Mouse (Mus musculus): ENCODE data around the gene Higd1a. TPM values are rescaled to one million over a fixed set of nuclear protein-coding genes. Genes with fewer than 3 reads are reported as not detected.
A peak's percentile ranks its signal among the peaks of the same experiment; 100 is the strongest.

The Higd1a gene
- polyA plus RNA-seq, 1 experiment from 2014 or later: 150 TPM

DNA sequence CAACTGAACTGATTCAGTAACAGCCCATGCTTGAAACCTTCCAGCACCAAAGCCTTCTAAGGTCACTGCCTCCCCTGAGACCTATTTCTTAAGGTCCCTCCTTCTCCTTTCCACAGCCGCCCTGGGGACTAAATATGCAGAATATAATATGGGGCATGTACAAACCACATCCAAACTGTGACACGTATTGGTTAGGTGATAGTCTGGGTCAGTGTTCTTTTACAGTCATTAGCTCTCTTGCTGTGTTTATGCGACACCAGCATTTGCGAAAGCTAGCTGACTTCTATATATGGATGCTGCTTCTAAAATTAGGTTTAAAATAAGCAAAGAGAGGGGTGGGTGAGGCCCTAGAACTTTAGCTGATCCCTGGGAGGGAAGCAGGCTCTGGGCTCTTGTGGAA, 38.7 kb upstream of the Higd1a start:
- Histone ChIP-seq H3K4me3 (no peak overlapping the region), H3K4me2 (no peak overlapping the region), H3K27me3 (no peaks in the 10 kb centered on the region), H3K27ac (replicated peaks) (no peak overlapping the region), H3K9me3 (no peaks in the 10 kb centered on the region), H3K4me1 (replicated peaks) (no peaks in the 10 kb centered on the region), H3K36me3 (no peaks in the 10 kb centered on the region), H3K9ac (no peak overlapping the region)
- 86% methylated on average over 4 of the region's 4 CpGs for WGBS
- no peak for ATAC-seq (ENCODE audit: low read depth)

DNA sequence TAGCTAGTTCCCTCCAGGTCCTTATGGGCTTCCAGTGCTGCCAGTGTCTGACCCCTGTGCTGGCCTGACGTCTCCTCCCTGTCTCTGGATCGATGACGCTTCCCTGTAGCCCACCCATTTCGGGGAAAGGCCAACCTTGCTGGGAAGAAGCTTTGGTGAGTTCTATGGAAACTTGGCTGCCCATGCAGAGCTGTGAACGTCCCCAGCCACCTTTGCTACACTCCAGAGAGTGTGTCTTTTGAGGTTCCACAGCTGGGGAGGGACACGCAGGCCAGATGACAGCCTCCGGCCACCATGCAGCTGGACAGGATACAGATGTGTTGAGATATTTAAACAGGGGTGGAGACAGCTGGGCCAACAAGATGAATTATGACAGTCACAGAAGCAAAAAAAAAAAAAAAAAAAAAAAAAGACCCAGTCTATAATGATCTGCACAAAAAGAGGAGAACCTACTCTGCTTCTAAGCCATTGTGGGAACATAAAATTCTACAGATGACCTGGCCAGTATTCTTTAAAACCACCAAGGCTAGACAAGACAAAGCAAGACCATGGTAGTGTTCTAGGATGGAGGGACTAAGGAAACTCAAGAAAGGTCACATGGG, 37.3 kb upstream of the Higd1a start:
- H3K4me3 ChIP-seq: no peak overlapping the region
- H3K9me3 ChIP-seq: no peaks in the 10 kb centered on the region
- no peaks in the 10 kb centered on the region for H3K27me3 ChIP-seq
- H3K4me2 ChIP-seq: no peak overlapping the region
- no peak overlapping the region for H3K9ac ChIP-seq
- no peak for ATAC-seq (ENCODE audit: low read depth)
- H3K4me1 ChIP-seq (replicated peaks): peaks cover 3% of the 10 kb centered on the region; the same call in 1 of the 2 replicates
- no peak overlapping the region for H3K27ac ChIP-seq (replicated peaks)
- H3K36me3 ChIP-seq: no peaks in the 10 kb centered on the region
- 72% methylated on average over 7 of the region's 7 CpGs for WGBS

DNA sequence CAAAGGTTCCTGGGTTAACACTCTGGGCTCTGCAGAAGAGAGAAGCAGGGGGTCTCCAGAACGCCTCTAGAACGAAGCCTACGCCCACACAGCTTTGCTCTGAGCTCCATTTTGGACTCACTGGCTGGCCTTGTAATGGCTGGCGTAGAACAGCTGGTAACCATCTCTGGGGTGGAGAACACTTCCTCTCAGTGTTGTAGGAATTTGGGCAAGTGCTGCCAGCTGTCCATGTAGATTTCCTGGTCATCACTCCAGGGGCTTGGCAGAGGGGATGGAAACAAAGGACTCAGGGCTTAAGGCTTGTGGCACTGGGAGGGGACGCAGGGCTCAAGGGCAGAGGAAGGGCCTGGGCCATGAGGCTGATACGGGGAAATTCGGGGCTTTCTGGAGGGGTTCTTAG, 36.3 kb upstream of the Higd1a start:
- WGBS: 86% methylated on average over 7 of the region's 7 CpGs
- H3K4me3 ChIP-seq: no peak overlapping the region
- H3K9me3 ChIP-seq: no peaks in the 10 kb centered on the region
- no peaks in the 10 kb centered on the region for H3K36me3 ChIP-seq
- H3K27me3 ChIP-seq: no peaks in the 10 kb centered on the region
- ATAC-seq (ENCODE audit: low read depth): no peak
- no peak overlapping the region for H3K27ac ChIP-seq (replicated peaks)
- H3K4me2 ChIP-seq: no peak overlapping the region
- peaks cover 6% of the 10 kb centered on the region; the same call in 1 of the 2 replicates for H3K4me1 ChIP-seq (replicated peaks)
- H3K9ac ChIP-seq: no peak overlapping the region

DNA sequence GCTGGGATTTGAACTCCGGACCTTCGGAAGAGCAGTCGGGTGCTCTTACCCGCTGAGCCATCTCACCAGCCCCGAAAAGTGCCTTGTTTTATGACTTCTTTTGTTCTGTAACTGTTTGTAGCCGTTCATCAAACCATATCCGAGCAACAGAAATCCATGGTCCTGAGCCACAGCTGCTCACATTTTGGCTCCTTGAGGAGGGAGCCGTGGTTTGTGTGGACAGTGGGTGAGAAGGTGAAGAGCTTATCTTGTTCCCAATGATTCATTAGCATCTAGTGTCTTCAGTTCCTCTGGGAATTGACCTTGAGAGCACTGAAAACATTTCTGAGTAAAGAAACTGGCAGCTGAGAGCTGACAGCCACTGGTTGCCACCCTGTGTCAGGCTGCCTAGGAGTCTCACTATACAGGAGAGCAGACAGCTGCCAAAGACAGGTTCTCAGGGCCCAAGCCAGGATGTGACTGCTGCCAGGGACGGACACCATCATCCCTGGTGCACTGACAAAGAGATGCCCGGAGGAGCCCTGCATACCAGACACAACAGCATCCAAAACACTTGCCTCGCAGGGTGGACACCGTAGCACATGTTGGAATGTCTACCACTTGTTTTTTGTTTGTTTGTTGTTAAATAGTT, 34.0 kb upstream of the Higd1a start:
- WGBS: 81% methylated on average over 12 of the region's 12 CpGs
- Histone ChIP-seq H3K27me3 (no peaks in the 10 kb centered on the region), H3K27ac (replicated peaks) (no peak overlapping the region), H3K36me3 (no peaks in the 10 kb centered on the region), H3K9ac (no peak overlapping the region), H3K4me3 (no peak overlapping the region), H3K4me2 (no peak overlapping the region), H3K9me3 (no peaks in the 10 kb centered on the region), H3K4me1 (replicated peaks) (peaks cover 6% of the 10 kb centered on the region; the same call in 1 of the 2 replicates)
- no peak for ATAC-seq (ENCODE audit: low read depth)

GRCm38 (mm10) chr9:121891301-121891700, 33.1 kb upstream of the Higd1a start:
- H3K4me3 ChIP-seq: no peak overlapping the region
- no peaks in the 10 kb centered on the region for H3K9me3 ChIP-seq
- WGBS: 90% methylated on average over 9 of the region's 9 CpGs
- no peaks in the 10 kb centered on the region for H3K27me3 ChIP-seq
- ATAC-seq (ENCODE audit: low read depth): no peak
- no peak overlapping the region for H3K27ac ChIP-seq (replicated peaks)
- H3K36me3 ChIP-seq: no peaks in the 10 kb centered on the region
- no peak overlapping the region for H3K9ac ChIP-seq
- H3K4me2 ChIP-seq: no peak overlapping the region
- H3K4me1 ChIP-seq (replicated peaks): peaks cover 6% of the 10 kb centered on the region; the same call in 1 of the 2 replicates

- Histone ChIP-seq H3K4me3 (no peak overlapping the region), H3K27me3 (no peaks in the 10 kb centered on the region), H3K9ac (peak overlapping the region; percentile 34; the same call in 1 of the 2 replicates), H3K27ac (replicated peaks) (no peak overlapping the region), H3K36me3 (no peaks in the 10 kb centered on the region), H3K4me2 (peak overlapping the region; percentile 18; the same call in 1 of the 2 replicates), H3K9me3 (no peaks in the 10 kb centered on the region), H3K4me1 (replicated peaks) (peaks cover 6% of the 10 kb centered on the region; the same call in 1 of the 2 replicates)
- 45% methylated on average over 18 of the region's 18 CpGs for WGBS
- no peak for ATAC-seq (ENCODE audit: low read depth)
Observed at GRCm38 (mm10) chr9:121890441-121890941, 32.3 kb upstream of the Higd1a start.

GRCm38 (mm10) chr9:121889927-121890440, 31.8 kb upstream of the Higd1a start:
- Histone ChIP-seq H3K27ac (replicated peaks) (no peak overlapping the region), H3K9me3 (no peaks in the 10 kb centered on the region), H3K4me2 (no peak overlapping the region), H3K36me3 (no peaks in the 10 kb centered on the region), H3K4me3 (no peak overlapping the region), H3K9ac (0 out of 2 replicates have a peak overlapping the region, but pooled peaks have one; percentile 34), H3K4me1 (replicated peaks) (peaks cover 6% of the 10 kb centered on the region; the same call in 1 of the 2 replicates), H3K27me3 (no peaks in the 10 kb centered on the region)
- ATAC-seq (ENCODE audit: low read depth): no peak
- WGBS: 82% methylated on average over 4 of the region's 4 CpGs

DNA sequence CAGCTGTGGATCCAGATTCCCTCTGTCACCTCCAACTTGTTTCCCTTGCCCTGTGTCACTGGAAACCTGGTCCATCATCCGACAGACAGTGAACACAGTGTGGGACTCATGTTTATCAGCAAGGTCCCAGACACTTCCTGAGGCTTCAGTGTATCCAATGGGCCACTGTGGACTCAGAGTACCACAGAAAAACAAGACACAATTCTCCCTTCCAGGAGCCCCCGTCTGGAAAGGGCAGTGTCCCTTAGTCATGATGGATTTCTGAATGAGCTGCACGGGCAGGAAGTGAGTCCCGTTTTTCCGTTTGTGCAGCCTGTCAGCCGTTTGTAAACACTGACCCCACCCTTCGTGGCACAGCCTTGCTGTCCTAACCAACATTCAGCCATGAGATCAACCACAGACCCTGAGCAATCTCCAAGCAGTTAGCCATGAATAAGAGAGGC, 23.9 kb upstream of the Higd1a start:
- Histone ChIP-seq H3K27ac (replicated peaks) (no peak overlapping the region), H3K36me3 (no peaks in the 10 kb centered on the region), H3K4me2 (no peak overlapping the region), H3K4me3 (no peak overlapping the region), H3K9me3 (no peaks in the 10 kb centered on the region), H3K9ac (no peak overlapping the region), H3K4me1 (replicated peaks) (no peaks in the 10 kb centered on the region; the same call in 1 of the 2 replicates), H3K27me3 (no peaks in the 10 kb centered on the region)
- ATAC-seq (ENCODE audit: low read depth): no peak
- 79% methylated on average over 7 of the region's 7 CpGs for WGBS

GRCm38 (mm10) chr9:121881301-121881700, 23.1 kb upstream of the Higd1a start:
- peaks cover 7% of the 10 kb centered on the region for H3K27me3 ChIP-seq
- no peak overlapping the region for H3K27ac ChIP-seq (replicated peaks)
- no peak for ATAC-seq (ENCODE audit: low read depth)
- H3K9me3 ChIP-seq: no peaks in the 10 kb centered on the region
- H3K36me3 ChIP-seq: no peaks in the 10 kb centered on the region
- 82% methylated on average over 6 of the region's 6 CpGs for WGBS
- no peak overlapping the region for H3K9ac ChIP-seq
- no peak overlapping the region for H3K4me2 ChIP-seq
- peaks cover 3% of the 10 kb centered on the region; the same call in 1 of the 2 replicates for H3K4me1 ChIP-seq (replicated peaks)
- H3K4me3 ChIP-seq: no peak overlapping the region

DNA sequence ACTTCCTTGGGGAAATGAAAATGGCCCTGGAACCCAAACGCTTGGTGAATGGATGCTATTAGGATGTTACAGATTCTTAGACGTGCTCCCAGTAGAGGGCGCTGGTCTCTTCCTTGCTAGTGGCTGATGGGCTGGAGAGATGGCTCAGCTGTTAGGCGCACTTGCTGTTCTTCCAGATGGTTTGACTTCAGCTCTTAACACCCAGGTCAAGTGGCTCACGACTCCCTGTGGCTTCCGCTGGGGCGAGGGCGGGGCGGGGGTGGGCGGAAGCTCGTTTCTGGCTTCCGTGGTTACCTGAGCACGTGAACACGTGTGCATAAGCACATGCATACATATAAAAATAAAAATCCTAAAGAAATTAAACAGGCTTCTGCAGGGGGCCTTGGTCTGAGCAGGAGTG, 22.7 kb upstream of the Higd1a start:
- 23% methylated on average over 14 of the region's 14 CpGs for WGBS

DNA sequence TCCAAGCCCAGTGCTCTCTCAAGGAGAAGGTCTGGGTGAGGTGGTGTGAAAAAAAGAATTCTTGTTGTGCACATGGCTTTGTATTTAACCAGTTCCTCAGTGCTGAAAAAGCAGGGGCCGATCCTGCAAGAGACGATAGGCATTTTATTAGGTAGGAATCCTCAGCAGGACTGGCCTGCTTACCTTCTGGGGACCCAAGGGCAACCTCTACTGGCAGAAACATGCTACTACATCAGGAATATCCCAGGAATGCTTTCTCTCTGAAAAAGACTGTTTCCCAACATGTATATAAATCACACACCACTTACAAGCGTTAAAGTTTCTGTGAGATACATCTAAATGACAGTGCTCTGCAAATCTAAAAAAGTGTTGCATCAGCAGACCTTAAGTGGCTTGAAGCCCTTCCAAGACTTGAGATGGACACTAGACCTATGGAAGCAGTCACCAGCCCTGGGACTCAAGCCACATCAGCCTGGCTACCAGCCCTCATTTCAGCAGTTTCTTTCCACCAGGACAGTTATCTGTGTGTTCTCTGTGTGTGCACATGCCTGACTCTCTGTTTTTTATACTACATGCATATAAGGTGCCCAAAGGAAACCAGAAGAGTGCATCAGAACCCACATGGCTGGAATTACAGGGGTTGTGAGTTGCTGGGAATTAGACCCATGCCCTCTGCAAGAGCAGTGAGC, 19.0 kb upstream of the Higd1a start:
- WGBS: 13% methylated on average over 3 of the region's 3 CpGs
- no peak overlapping the region for H3K9ac ChIP-seq

More for the DNA sequence above, 22.7 kb upstream of the Higd1a start:
- Histone ChIP-seq H3K36me3 (no peaks in the 10 kb centered on the region), H3K4me1 (replicated peaks) (peaks cover 3% of the 10 kb centered on the region; the same call in 1 of the 2 replicates), H3K9ac (no peak overlapping the region), H3K27ac (replicated peaks) (no peak overlapping the region), H3K4me2 (peak overlapping the region; percentile 30), H3K4me3 (no peak overlapping the region), H3K27me3 (peaks cover 10% of the 10 kb centered on the region), H3K9me3 (no peaks in the 10 kb centered on the region)
- ATAC-seq (ENCODE audit: low read depth): no peak

GRCm38 (mm10) chr9:121873578-121873977, 15.4 kb upstream of the Higd1a start:
- no peak overlapping the region for H3K4me2 ChIP-seq
- no peaks in the 10 kb centered on the region for H3K36me3 ChIP-seq
- peaks cover 26% of the 10 kb centered on the region for H3K27me3 ChIP-seq
- H3K4me1 ChIP-seq (replicated peaks): peaks cover 19% of the 10 kb centered on the region
- ATAC-seq (ENCODE audit: low read depth): no peak
- no peak overlapping the region for H3K27ac ChIP-seq (replicated peaks)
- no peak overlapping the region for H3K9ac ChIP-seq
- no peaks in the 10 kb centered on the region for H3K9me3 ChIP-seq
- H3K4me3 ChIP-seq: no peak overlapping the region

More for the DNA sequence above, 19.0 kb upstream of the Higd1a start:
- no peak for ATAC-seq (ENCODE audit: low read depth)
- Histone ChIP-seq H3K4me3 (no peak overlapping the region), H3K4me1 (replicated peaks) (peaks cover 3% of the 10 kb centered on the region; the same call in 1 of the 2 replicates), H3K27ac (replicated peaks) (no peak overlapping the region), H3K27me3 (peaks cover 22% of the 10 kb centered on the region), H3K9me3 (no peaks in the 10 kb centered on the region), H3K36me3 (no peaks in the 10 kb centered on the region), H3K4me2 (no peak overlapping the region)

All from neural tube, embryonic 13.5 days (tissue).